9 mouse cellular contexts compared by ENCODE assay signal in genomic region chr12:118926813-118927281, GRCm38 (mm10). TPM values are rescaled to one million over a fixed set of nuclear protein-coding genes. Genes with fewer than 3 reads are reported as not detected.
DNase-seq lines count a peak whose midpoint lies in the region; ATAC-seq lines count a peak whose summit lies in the region.
"Had no signal": no experiment of that assay in that cellular context is flagged by ENCODE, and none has a peak within 500 bp of the region (broad histone marks: within the 10 kb centered on the region; RNA-seq: fewer than 3 reads in every experiment).

No protein-coding gene starts in this region.

- no peaks in the 10 kb centered on the region for H3K27me3 ChIP-seq in liver, embryonic 11.5 days (replicated peaks; ENCODE audit: control insufficient read depth, insufficient read depth, low read length)
- H3K27me3 ChIP-seq in heart, embryonic 14.5 days (ENCODE audit: control insufficient read depth, insufficient read depth, low read length), result no peaks in the 10 kb centered on the region
- H3K27me3 ChIP-seq in midbrain, embryonic 15.5 days (replicated peaks), result no peaks in the 10 kb centered on the region
- H3K27me3 ChIP-seq: megakaryocyte, embryonic 14.5 days had no signal

- H3K9ac ChIP-seq in liver, embryonic 11.5 days (ENCODE audit: low read depth, low read length), result no peak overlapping the region
- peak overlapping the region; percentile 54 for H3K9ac ChIP-seq in heart, embryonic 14.5 days (ENCODE audit: low read length)
- H3K9ac ChIP-seq in midbrain, embryonic 15.5 days, result no peak overlapping the region

- ATAC-seq in liver, embryonic 11.5 days (replicated peaks; ENCODE audit: low FRiP score), result 0 out of 2 replicates have a peak, but pooled peaks have one; percentile 45
- ATAC-seq in heart, embryonic 14.5 days (ENCODE audit: insufficient number of reproducible peaks, insufficient read depth, low FRiP score, low read depth), result no peak
- peak; percentile 85 for ATAC-seq in midbrain, embryonic 15.5 days (replicated peaks)

- H3K27ac ChIP-seq in liver, embryonic 11.5 days (ENCODE audit: low read depth, low read length), result no peak overlapping the region
- no peak overlapping the region for H3K27ac ChIP-seq in heart, embryonic 14.5 days (replicated peaks in 1 of 2; ENCODE audit: control insufficient read depth in 1 of 2, insufficient read depth in 1 of 2, low read depth in 2 of 2, low read length in 2 of 2)
- no peak overlapping the region for H3K27ac ChIP-seq in midbrain, embryonic 15.5 days

- DNase-seq in liver, embryonic 11.5 days (ENCODE audit: low spot score), result no peak
- no peak for DNase-seq in liver
- peak; percentile 87 for DNase-seq in embryo, embryonic 10 days (ENCODE audit: low spot score)
- peak; percentile 8 for DNase-seq in layer of hippocampus, adult 9-11 months
- no peak for DNase-seq in ovary, postnatal 36 days (ENCODE audit: low spot score)
- DNase-seq in thymus, postnatal 36 days, result no peak

- H3K4me3 ChIP-seq in liver, embryonic 11.5 days (ENCODE audit: low read depth, low read length), result no peak overlapping the region
- H3K4me3 ChIP-seq in heart, embryonic 14.5 days (ENCODE audit: control insufficient read depth in 1 of 2, insufficient read depth in 1 of 2, low read depth in 1 of 2, low read length in 2 of 2), result no peak overlapping the region; a peak in 1 of 4 replicates
- peak overlapping the region; percentile 17; the same call in 1 of the 2 replicates for H3K4me3 ChIP-seq in midbrain, embryonic 15.5 days
- H3K4me3 ChIP-seq: megakaryocyte, embryonic 14.5 days had no signal

- H3K9me3 ChIP-seq in liver, embryonic 11.5 days (ENCODE audit: control insufficient read depth, low read length), result no peaks in the 10 kb centered on the region
- no peaks in the 10 kb centered on the region for H3K9me3 ChIP-seq in heart, embryonic 14.5 days (ENCODE audit: control insufficient read depth, low read length)
- no peaks in the 10 kb centered on the region for H3K9me3 ChIP-seq in midbrain, embryonic 15.5 days
- H3K9me3 ChIP-seq: megakaryocyte, embryonic 14.5 days had no signal

- 19% methylated on average over 13 of the region's 13 CpGs for WGBS in liver, embryonic 11.5 days
- WGBS in heart, embryonic 14.5 days, result 15% methylated on average over 13 of the region's 13 CpGs
- WGBS in midbrain, embryonic 15.5 days, result 15% methylated on average over 13 of the region's 13 CpGs

- no peaks in the 10 kb centered on the region for H3K4me1 ChIP-seq in liver, embryonic 11.5 days (replicated peaks; ENCODE audit: control insufficient read depth, insufficient read depth, low read length)
- H3K4me1 ChIP-seq in heart, embryonic 14.5 days (ENCODE audit: control insufficient read depth in 2 of 2, insufficient read depth in 2 of 2, low read length in 2 of 2), result 0 out of 4 replicates have a peak, but pooled peaks cover 0 to 2% of the 10 kb centered on the region in 2 experiments
- peaks cover 4% of the 10 kb centered on the region; the same call in 1 of the 2 replicates for H3K4me1 ChIP-seq in midbrain, embryonic 15.5 days
- H3K4me1 ChIP-seq: megakaryocyte, embryonic 14.5 days had no signal

- H3K4me2 ChIP-seq in liver, embryonic 11.5 days, result no peak overlapping the region
- peak overlapping the region; percentile 56 for H3K4me2 ChIP-seq in heart, embryonic 14.5 days (ENCODE audit: low read length)
- H3K4me2 ChIP-seq in midbrain, embryonic 15.5 days, result peak overlapping the region; percentile 46

- H3K36me3 ChIP-seq in liver, embryonic 11.5 days (ENCODE audit: control insufficient read depth, insufficient read depth, low read length), result no peaks in the 10 kb centered on the region
- no peaks in the 10 kb centered on the region for H3K36me3 ChIP-seq in heart, embryonic 14.5 days (ENCODE audit: control insufficient read depth, insufficient read depth, low read length)
- no peaks in the 10 kb centered on the region for H3K36me3 ChIP-seq in midbrain, embryonic 15.5 days (replicated peaks)

RNA-seq across cellular contexts. Expression of gene Abcb5, which starts 39.4 kb away (rescaled TPM):
- polyA plus RNA-seq in liver, embryonic 11.5 days (2014; fragmentation: Nextera tagmentation; extraction: Ambion mirVana), result not detected in 2 replicates
- 0.08 TPM in 1 of 2 replicates, not detected in the other for polyA plus RNA-seq in heart, embryonic 14.5 days (2014; fragmentation: Nextera tagmentation; extraction: Ambion mirVana)
- polyA plus RNA-seq in midbrain, embryonic 15.5 days (2015; fragmentation: Nextera tagmentation; extraction: Ambion mirVana), result not detected in 2 replicates

Comparison
In these comparisons a context has a peak if more than half of its experiments do, and no peak if none do; other contexts are left out.
1. DNase-seq: peak in embryo, embryonic 10 days (single experiment) and layer of hippocampus, adult 9-11 months (single experiment); none in liver, embryonic 11.5 days (single experiment), liver (single experiment), ovary, postnatal 36 days (single experiment) and thymus, postnatal 36 days (0 of 2).